Mouse (Mus musculus) embryonic fibroblast, embryonic 13.5 days (primary cell): Measurements from ENCODE around the gene Ube4b.

ENCODE experiments used
- CTCF ChIP-seq: IDR thresholded peaks from 2 replicates; pipeline ENCODE4 v1.5.1; 2011; ENCODE audit warnings: mild to moderate bottlenecking, control low read depth, low read length, moderate library complexity, borderline replicate concordance; ENCODE audit not compliant: insufficient read depth
- POLR2A ChIP-seq: IDR thresholded peaks from 2 replicates; pipeline ENCODE4 v1.6.1; 2011; ENCODE audit warnings: low read depth, mild to moderate bottlenecking, control low read depth, low read length, moderate library complexity

DNA sequence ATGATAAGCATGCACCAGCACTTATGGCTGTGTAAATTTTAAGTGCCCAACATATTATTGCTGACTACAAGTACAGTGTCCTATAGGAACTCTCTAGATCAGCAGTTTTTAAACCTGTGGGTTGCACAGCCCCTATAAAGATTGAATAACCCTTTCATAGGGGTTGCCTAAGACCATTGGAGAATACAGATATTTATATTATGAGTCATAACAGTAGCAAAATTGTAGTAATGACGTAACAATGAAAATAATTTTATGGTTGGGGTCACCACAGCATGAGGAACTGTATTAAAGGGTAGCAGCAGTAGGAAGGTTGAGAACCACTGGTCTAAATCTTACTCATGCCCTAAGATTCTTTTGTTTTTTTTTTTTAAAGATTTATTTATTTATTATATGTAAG, 32.9 kb upstream of the Ube4b start:
- TF ChIP-seq POLR2A (no peak), CTCF (no peak)
